Mouse (Mus musculus) limb, embryonic 11.5 days (tissue): ENCODE measurements around the gene Pcsk2. TPM values are rescaled to one million over a fixed set of nuclear protein-coding genes. Genes with fewer than 3 reads are reported as not detected.

Experiments used
- ATAC-seq: fragments of 200-750 bp; cut with Nextera tagmentation; 2 replicates; pipeline ENCODE4 v1.8.0; 2017; ENCODE audit warnings: low read depth; ENCODE audit not compliant: insufficient number of reproducible peaks, low FRiP score, low TSS enrichment
- DNase-seq: peaks from one replicate; pipeline ENCODE4 v3.0.0-alpha.2; 2015; ENCODE audit warnings: low spot score
- H3K27ac ChIP-seq: fragments of 300-500 bp; sonication (generic); replicated peaks from 2 replicates; pipeline ENCODE4 v1.5.1; 2014; ENCODE audit warnings: low read depth, mild to moderate bottlenecking, low read length
- H3K27me3 ChIP-seq: fragments of 300-500 bp; sonication (generic); 2 replicates; pipeline ENCODE4 v1.6.1; 2014; ENCODE audit warnings: mild to moderate bottlenecking, low read length, mixed read lengths; ENCODE audit not compliant: control insufficient read depth, insufficient read depth
- H3K36me3 ChIP-seq: fragments of 300-500 bp; sonication (generic); 2 replicates; pipeline ENCODE4 v1.6.1; 2014; ENCODE audit warnings: mild to moderate bottlenecking, low read length, moderate library complexity, mixed read lengths; ENCODE audit not compliant: control insufficient read depth, insufficient read depth
- H3K4me1 ChIP-seq: fragments of 300-500 bp; sonication (generic); 2 replicates; pipeline ENCODE4 v1.6.1; 2014; ENCODE audit warnings: low read length, mixed read lengths; ENCODE audit not compliant: control insufficient read depth, insufficient read depth
- H3K4me2 ChIP-seq: fragments of 300-500 bp; sonication (generic); 2 replicates; pipeline ENCODE4 v1.6.1; 2014; ENCODE audit warnings: low read depth, mild to moderate bottlenecking, moderate library complexity; ENCODE audit not compliant: severe bottlenecking
- H3K4me3 ChIP-seq: fragments of 300-500 bp; sonication (generic); 2 replicates; pipeline ENCODE4 v1.5.1; 2014; ENCODE audit warnings: low read depth, low read length
- H3K9ac ChIP-seq: fragments of 300-500 bp; sonication (generic); 2 replicates; pipeline ENCODE4 v1.6.1; 2014; ENCODE audit warnings: mild to moderate bottlenecking, low read length
- H3K9me3 ChIP-seq: fragments of 300-500 bp; sonication (generic); 2 replicates; pipeline ENCODE4 v1.6.1; 2016; ENCODE audit warnings: low read length; ENCODE audit not compliant: control insufficient read depth
- WGBS: fragments of 180-500 bp; shearing (Covaris S2); extraction: QIAGEN DNeasy Blood & Tissue Kit; methylation state at CpG from one replicate; pipeline ENCODE4 v1.1.7; 2014; 5-methylcytosine and 5-hydroxymethylcytosine counted together
- polyA plus RNA-seq: library from polyadenylated mRNA; unstranded; fragments of >200 nt; fragmentation: Nextera tagmentation; extraction: Ambion mirVana; gene quantifications from 2 replicates; pipeline ENCODE4 v1.2.1, GENCODE M21; 2014

Pcsk2 gene
- polyA plus RNA-seq, 1 experiment from 2014 or later = 0.51 TPM

GRCm38 (mm10) chr2:143724101-143724500, 178.1 kb downstream of the Pcsk2 start:
- H3K9ac ChIP-seq = no peak overlapping the region
- no peaks in the 10 kb centered on the region for H3K36me3 ChIP-seq
- H3K4me2 ChIP-seq = no peak overlapping the region
- 88% methylated on average over 4 of the region's 4 CpGs for WGBS
- no peaks in the 10 kb centered on the region for H3K4me1 ChIP-seq
- no peaks in the 10 kb centered on the region for H3K27me3 ChIP-seq
- DNase-seq = no peak
- H3K27ac ChIP-seq = no peak overlapping the region
- no peaks in the 10 kb centered on the region for H3K9me3 ChIP-seq
- no peak overlapping the region for H3K4me3 ChIP-seq
- no peak for ATAC-seq

- ATAC-seq (no peak), DNase-seq (no peak)
- H3K4me2 ChIP-seq = no peak overlapping the region
- no peak overlapping the region for H3K27ac ChIP-seq
- 84% methylated on average over 8 of the region's 8 CpGs for WGBS
- no peak overlapping the region for H3K9ac ChIP-seq
- H3K27me3 ChIP-seq = no peaks in the 10 kb centered on the region
- no peaks in the 10 kb centered on the region for H3K36me3 ChIP-seq
- H3K9me3 ChIP-seq = no peaks in the 10 kb centered on the region
- no peak overlapping the region for H3K4me3 ChIP-seq
- H3K4me1 ChIP-seq = no peaks in the 10 kb centered on the region
These were observed 178.8 kb downstream of the Pcsk2 start for GRCm38 (mm10) chr2:143724720-143725119.

GRCm38 (mm10) chr2:143732501-143732900, 186.5 kb downstream of the Pcsk2 start:
- H3K4me3 ChIP-seq = no peak overlapping the region
- WGBS = 80% methylated on average over 10 of the region's 10 CpGs
- DNase-seq (no peak), ATAC-seq (no peak)
- no peak overlapping the region for H3K4me2 ChIP-seq
- H3K9ac ChIP-seq = no peak overlapping the region
- no peaks in the 10 kb centered on the region for H3K4me1 ChIP-seq
- H3K36me3 ChIP-seq = no peaks in the 10 kb centered on the region
- H3K27me3 ChIP-seq = no peaks in the 10 kb centered on the region
- no peaks in the 10 kb centered on the region for H3K9me3 ChIP-seq
- H3K27ac ChIP-seq = no peak overlapping the region

DNA sequence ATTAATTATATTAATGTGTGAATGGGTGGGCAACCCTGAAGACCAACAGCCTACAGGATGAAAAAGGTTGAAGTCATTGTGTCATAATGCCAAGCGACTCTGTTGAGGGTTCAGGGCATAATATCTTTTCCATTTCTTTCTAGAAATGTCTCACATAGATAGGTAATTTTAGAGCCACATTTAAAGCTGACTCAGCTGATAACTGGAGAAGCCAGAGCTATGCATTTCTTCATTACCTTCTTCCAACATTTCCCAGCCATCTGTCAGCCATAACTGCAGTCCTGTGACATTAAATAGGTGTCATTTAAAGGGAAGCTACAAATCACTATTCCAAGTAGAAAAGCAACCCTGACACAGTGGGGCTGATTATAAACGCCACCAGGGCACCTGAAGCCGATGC, 189.5 kb downstream of the Pcsk2 start:
- ATAC-seq = no peak
- no peak overlapping the region for H3K4me3 ChIP-seq
- WGBS = 77% methylated on average over 3 of the region's 3 CpGs

GRCm38 (mm10) chr2:143739475-143740226, 193.7 kb downstream of the Pcsk2 start:
- 72% methylated on average over 7 of the region's 7 CpGs for WGBS
- no peak for DNase-seq
- Histone ChIP-seq H3K4me1 (no peaks in the 10 kb centered on the region), H3K27me3 (no peaks in the 10 kb centered on the region), H3K4me3 (no peak overlapping the region), H3K9me3 (no peaks in the 10 kb centered on the region), H3K4me2 (no peak overlapping the region), H3K36me3 (no peaks in the 10 kb centered on the region), H3K9ac (no peak overlapping the region), H3K27ac (no peak overlapping the region)
- no peak for ATAC-seq

More for the DNA sequence above, 189.5 kb downstream of the Pcsk2 start:
- H3K36me3 ChIP-seq = no peaks in the 10 kb centered on the region
- no peaks in the 10 kb centered on the region for H3K4me1 ChIP-seq
- DNase-seq = no peak
- no peak overlapping the region for H3K4me2 ChIP-seq
- H3K27me3 ChIP-seq = no peaks in the 10 kb centered on the region
- H3K9ac ChIP-seq = no peak overlapping the region
- no peak overlapping the region for H3K27ac ChIP-seq
- H3K9me3 ChIP-seq = no peaks in the 10 kb centered on the region

- no peak overlapping the region for H3K27ac ChIP-seq
- H3K9ac ChIP-seq = no peak overlapping the region
- no peaks in the 10 kb centered on the region for H3K27me3 ChIP-seq
- no peak for ATAC-seq
- H3K4me3 ChIP-seq = no peak overlapping the region
- H3K9me3 ChIP-seq = no peaks in the 10 kb centered on the region
- no peak for DNase-seq
- no peak overlapping the region for H3K4me2 ChIP-seq
- H3K36me3 ChIP-seq = no peaks in the 10 kb centered on the region
- 90% methylated on average over 5 of the region's 5 CpGs for WGBS
- H3K4me1 ChIP-seq = no peaks in the 10 kb centered on the region
These were observed 196.5 kb downstream of the Pcsk2 start for GRCm38 (mm10) chr2:143742436-143742835.

DNA sequence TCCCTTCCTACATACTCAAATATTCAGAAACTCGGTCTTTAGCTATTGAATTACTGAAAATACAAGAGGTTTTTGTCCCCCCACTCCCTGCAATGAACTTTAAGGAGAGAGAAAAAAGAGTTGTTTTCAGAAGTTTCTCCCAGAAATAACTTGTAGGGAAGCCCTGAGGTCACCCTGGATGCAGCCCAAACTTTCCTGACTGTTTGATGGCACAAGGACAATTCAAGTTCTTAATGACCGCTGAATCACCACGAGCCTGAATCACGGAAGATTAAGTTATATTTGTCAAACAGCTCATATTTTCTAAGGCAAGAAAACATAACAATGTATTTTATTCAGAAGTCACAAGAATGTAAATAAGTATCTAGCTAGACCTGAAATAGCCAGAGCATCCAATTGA, 197.1 kb downstream of the Pcsk2 start:
- Histone ChIP-seq H3K4me2 (no peak overlapping the region), H3K36me3 (no peaks in the 10 kb centered on the region), H3K4me1 (no peaks in the 10 kb centered on the region), H3K27ac (no peak overlapping the region), H3K9ac (no peak overlapping the region), H3K27me3 (no peaks in the 10 kb centered on the region), H3K4me3 (no peak overlapping the region), H3K9me3 (no peaks in the 10 kb centered on the region)
- WGBS = 92% methylated on average over 4 of the region's 4 CpGs
- DNase-seq (no peak), ATAC-seq (no peak)

DNA sequence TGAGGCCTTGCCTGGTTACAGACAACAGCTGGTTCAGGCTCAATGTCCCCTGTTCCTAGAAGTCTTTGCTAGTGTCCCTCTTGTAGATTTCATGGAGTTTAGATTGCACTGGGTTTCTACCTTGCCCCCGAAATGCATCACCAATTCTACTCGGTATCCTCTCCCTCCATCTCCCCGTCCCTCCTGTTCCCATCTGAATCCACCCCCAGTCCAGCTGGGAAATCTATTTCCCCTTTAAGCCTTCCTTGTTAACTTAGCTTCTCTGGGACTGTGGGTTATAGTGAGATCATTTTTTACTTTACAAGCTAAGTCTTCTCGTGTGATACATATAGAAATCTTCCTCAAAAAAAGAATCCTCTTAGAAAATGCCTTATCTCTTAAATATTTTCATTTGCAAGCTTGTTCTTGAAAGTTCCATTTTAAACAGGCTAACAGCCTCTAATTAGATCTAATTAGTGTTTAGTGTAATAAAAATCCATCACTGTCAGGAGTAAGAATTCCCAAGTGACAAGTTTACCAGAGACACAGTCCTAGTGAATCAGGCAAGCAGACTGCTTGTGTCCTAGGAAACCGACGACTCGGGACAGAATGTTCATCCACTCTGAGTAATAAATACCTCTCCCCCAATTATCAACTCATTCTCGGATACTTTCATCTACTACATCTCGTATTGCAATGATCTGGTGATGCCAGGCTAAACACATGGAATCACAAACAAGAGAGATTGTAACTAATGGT, 206.3 kb downstream of the Pcsk2 start:
- Histone ChIP-seq H3K36me3 (no peaks in the 10 kb centered on the region), H3K27me3 (no peaks in the 10 kb centered on the region), H3K27ac (no peak overlapping the region), H3K4me3 (no peak overlapping the region), H3K4me2 (no peak overlapping the region), H3K9ac (no peak overlapping the region), H3K4me1 (no peaks in the 10 kb centered on the region), H3K9me3 (no peaks in the 10 kb centered on the region)
- ATAC-seq (no peak), DNase-seq (no peak)
- WGBS = 47% methylated on average over 9 of the region's 9 CpGs
